Mouse (Mus musculus) lung, postnatal 0 days (tissue): ENCODE measurements around the gene Gm20388. TPM values are rescaled to one million over a fixed set of nuclear protein-coding genes. Genes with fewer than 3 reads are reported as not detected.

Experiments
- ATAC-seq: fragments of 200-750 bp; cut with Nextera tagmentation; 2 replicates; pipeline ENCODE4 v1.8.0; 2017; ENCODE audit warnings: moderate library complexity
- DNase-seq: peaks from one replicate; pipeline ENCODE4 v3.0.0-alpha.2; 2016; ENCODE audit warnings: low spot score
- H3K27ac ChIP-seq: fragments of 300-500 bp; sonication (generic); 2 replicates; pipeline ENCODE4 v1.5.1; 2014; ENCODE audit warnings: antibody characterized with exemption, mild to moderate bottlenecking, low read length, mixed read lengths
- H3K27me3 ChIP-seq: fragments of 300-500 bp; sonication (generic); replicated peaks from 2 replicates; pipeline ENCODE4 v1.6.1; 2014; ENCODE audit warnings: low read length, mixed read lengths; ENCODE audit not compliant: insufficient read depth
- H3K36me3 ChIP-seq: fragments of 300-500 bp; sonication (generic); 2 replicates; pipeline ENCODE4 v1.6.1; 2014; ENCODE audit warnings: low read length, mixed read lengths; ENCODE audit not compliant: insufficient read depth
- H3K4me1 ChIP-seq: fragments of 300-500 bp; sonication (generic); 2 replicates; pipeline ENCODE4 v1.6.1; 2014; ENCODE audit warnings: antibody characterized with exemption, low read depth, low read length, mixed read lengths; ENCODE audit not compliant: insufficient read depth
- H3K4me2 ChIP-seq: fragments of 300-500 bp; sonication (generic); replicated peaks from 2 replicates; pipeline ENCODE4 v1.6.1; 2014; ENCODE audit warnings: low read depth, mild to moderate bottlenecking, low read length, moderate library complexity, mixed read lengths
- H3K4me3 ChIP-seq: fragments of 300-500 bp; sonication (generic); 2 replicates; pipeline ENCODE4 v1.5.1; 2014; ENCODE audit warnings: low read depth, low read length
- H3K9ac ChIP-seq: fragments of 300-500 bp; sonication (generic); replicated peaks from 2 replicates; pipeline ENCODE4 v1.6.1; 2014; ENCODE audit warnings: low read depth, mild to moderate bottlenecking
- H3K9me3 ChIP-seq: fragments of 300-500 bp; sonication (generic); 2 replicates; pipeline ENCODE4 v1.6.1; 2016; ENCODE audit warnings: low read length, mixed read lengths
- CTCF ChIP-seq: IDR thresholded peaks from 2 replicates; pipeline ENCODE4 v1.5.1; 2016; ENCODE audit warnings: antibody characterized with exemption, mild to moderate bottlenecking
- EP300 ChIP-seq: IDR thresholded peaks from 2 replicates; pipeline ENCODE4 v1.6.1; 2016; ENCODE audit warnings: antibody characterized with exemption, mild to moderate bottlenecking, control low read depth
- WGBS: fragments of 180-500 bp; shearing (Covaris S2); extraction: QIAGEN DNeasy Blood & Tissue Kit; methylation state at CpG from one replicate; pipeline ENCODE4 v1.1.7; 2014; 5-methylcytosine and 5-hydroxymethylcytosine counted together
- polyA plus RNA-seq: library from polyadenylated mRNA; unstranded; fragments of >200 nt; fragmentation: Nextera tagmentation; extraction: Ambion mirVana; gene quantifications from 2 replicates; pipeline ENCODE4 v1.2.1, GENCODE M21; 2015

Gm20388 gene
- polyA plus RNA-seq, 1 experiment from 2014 or later: not detected

DNA sequence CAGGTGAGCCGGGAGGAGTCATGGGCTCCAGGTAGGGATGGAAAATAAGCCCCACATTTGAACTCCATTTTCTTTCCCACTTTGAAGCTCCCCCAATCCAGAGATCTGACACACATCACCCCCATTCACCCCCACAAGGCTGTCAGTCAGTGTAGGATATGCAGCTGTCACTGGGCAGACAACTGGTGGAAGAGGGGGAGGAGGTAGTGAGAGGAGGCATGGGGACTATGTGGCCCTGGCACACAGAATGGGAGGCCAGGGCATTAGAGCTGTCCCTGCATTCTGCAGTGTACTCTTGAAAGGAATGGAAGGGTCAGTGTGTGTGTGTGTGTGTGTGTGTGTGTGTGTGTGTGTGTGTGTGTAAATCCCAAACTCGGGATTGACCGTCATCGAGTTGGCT lies 3984.6 kb downstream of the Gm20388 start:
- no peak for DNase-seq
- H3K4me3 ChIP-seq: no peak overlapping the region
- no peak overlapping the region for H3K27ac ChIP-seq
- H3K36me3 ChIP-seq: no peaks in the 10 kb centered on the region
- no peak for ATAC-seq
- no peak overlapping the region for H3K9ac ChIP-seq
- peaks cover 42% of the 10 kb centered on the region for H3K27me3 ChIP-seq
- 67% methylated on average over 4 of the region's 4 CpGs for WGBS
- H3K4me1 ChIP-seq: no peaks in the 10 kb centered on the region
- TF ChIP-seq CTCF (no peak), EP300 (no peak)
- no peaks in the 10 kb centered on the region for H3K9me3 ChIP-seq
- H3K4me2 ChIP-seq: no peak overlapping the region

- WGBS: 64% methylated on average over 9 of the region's 9 CpGs
- no peaks in the 10 kb centered on the region for H3K9me3 ChIP-seq
- H3K27me3 ChIP-seq: peaks cover 40% of the 10 kb centered on the region
- no peak overlapping the region for H3K4me2 ChIP-seq
- H3K36me3 ChIP-seq: 0 out of 2 replicates have a peak, but pooled peaks cover 3% of the 10 kb centered on the region
- H3K27ac ChIP-seq: no peak overlapping the region
- H3K4me3 ChIP-seq: no peak overlapping the region
- ATAC-seq (no peak), DNase-seq (no peak)
- no peak overlapping the region for H3K9ac ChIP-seq
- no peaks in the 10 kb centered on the region for H3K4me1 ChIP-seq
- TF ChIP-seq CTCF: no peak
- TF ChIP-seq EP300: no peak
Measured at GRCm38 (mm10) chr8:123895680-123896365, 3985.2 kb downstream of the Gm20388 start.

DNA sequence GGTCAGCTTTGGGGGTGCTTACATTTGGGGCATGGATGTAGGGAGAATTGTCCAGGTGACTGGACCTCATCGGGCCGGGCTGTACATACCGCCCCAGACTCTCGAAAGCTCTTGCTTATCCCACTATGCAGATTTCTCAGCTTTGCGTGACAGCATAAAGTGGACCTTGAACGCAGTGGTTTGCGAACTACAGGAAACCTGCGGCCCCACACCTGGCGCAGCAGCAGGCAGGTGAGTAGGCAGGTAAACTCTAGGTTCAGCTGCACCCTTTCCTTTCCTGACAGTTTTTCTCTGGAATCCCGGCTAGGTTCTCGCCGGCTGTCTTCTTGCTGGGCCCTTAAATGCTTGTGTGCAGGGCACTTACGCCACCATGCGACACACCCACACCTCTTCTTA lies 3985.7 kb downstream of the Gm20388 start:
- no peak for ATAC-seq
- H3K4me3 ChIP-seq: no peak overlapping the region
- H3K27me3 ChIP-seq: peaks cover 36% of the 10 kb centered on the region
- H3K4me1 ChIP-seq: no peaks in the 10 kb centered on the region
- no peak for TF ChIP-seq CTCF
- TF ChIP-seq EP300: no peak
- no peak overlapping the region for H3K27ac ChIP-seq
- 49% methylated on average over 14 of the region's 14 CpGs for WGBS
- H3K36me3 ChIP-seq: 0 out of 2 replicates have a peak, but pooled peaks cover 4% of the 10 kb centered on the region
- no peak for DNase-seq
- H3K9ac ChIP-seq: no peak overlapping the region
- no peaks in the 10 kb centered on the region for H3K9me3 ChIP-seq
- H3K4me2 ChIP-seq: no peak overlapping the region

DNA sequence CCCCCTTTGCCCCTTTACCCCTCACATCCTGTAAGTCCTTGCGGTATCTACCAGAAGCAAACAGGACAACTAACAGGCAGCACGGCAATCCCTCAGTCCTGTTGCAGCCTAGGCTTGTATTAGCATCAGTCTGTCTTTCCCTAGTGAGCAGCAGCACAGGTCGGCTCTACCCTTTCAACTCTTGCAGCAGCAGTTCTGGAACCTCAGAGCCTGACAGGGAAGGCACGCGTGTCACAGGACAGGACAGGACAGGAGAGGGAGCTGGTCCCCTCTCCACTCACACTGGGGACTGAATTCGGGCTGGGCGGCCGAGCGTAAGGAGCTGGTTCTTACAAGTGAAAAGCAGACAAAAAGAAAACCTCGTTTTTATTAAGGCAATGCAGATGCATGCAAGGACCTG lies 3986.1 kb downstream of the Gm20388 start:
- no peaks in the 10 kb centered on the region for H3K4me1 ChIP-seq
- DNase-seq: no peak
- H3K4me3 ChIP-seq: no peak overlapping the region
- H3K9ac ChIP-seq: no peak overlapping the region
- WGBS: 49% methylated on average over 10 of the region's 10 CpGs
- TF ChIP-seq EP300: no peak
- H3K9me3 ChIP-seq: no peaks in the 10 kb centered on the region
- no peak overlapping the region for H3K4me2 ChIP-seq
- ATAC-seq: no peak
- H3K27me3 ChIP-seq: peaks cover 32% of the 10 kb centered on the region
- no peak overlapping the region for H3K27ac ChIP-seq
- H3K36me3 ChIP-seq: peaks cover 7% of the 10 kb centered on the region; the same call in 1 of the 2 replicates

GRCm38 (mm10) chr8:123898576-123898975 lies 3987.9 kb downstream of the Gm20388 start:
- Histone ChIP-seq H3K4me1 (no peaks in the 10 kb centered on the region), H3K27me3 (peaks cover 15% of the 10 kb centered on the region), H3K4me3 (no peak overlapping the region), H3K4me2 (no peak overlapping the region), H3K9ac (no peak overlapping the region), H3K9me3 (no peaks in the 10 kb centered on the region), H3K36me3 (peaks cover 20% of the 10 kb centered on the region), H3K27ac (no peak overlapping the region)
- TF ChIP-seq CTCF (no peak), EP300 (no peak)
- no peak for ATAC-seq
- DNase-seq: no peak
- 84% methylated on average over 5 of the region's 5 CpGs for WGBS

DNA sequence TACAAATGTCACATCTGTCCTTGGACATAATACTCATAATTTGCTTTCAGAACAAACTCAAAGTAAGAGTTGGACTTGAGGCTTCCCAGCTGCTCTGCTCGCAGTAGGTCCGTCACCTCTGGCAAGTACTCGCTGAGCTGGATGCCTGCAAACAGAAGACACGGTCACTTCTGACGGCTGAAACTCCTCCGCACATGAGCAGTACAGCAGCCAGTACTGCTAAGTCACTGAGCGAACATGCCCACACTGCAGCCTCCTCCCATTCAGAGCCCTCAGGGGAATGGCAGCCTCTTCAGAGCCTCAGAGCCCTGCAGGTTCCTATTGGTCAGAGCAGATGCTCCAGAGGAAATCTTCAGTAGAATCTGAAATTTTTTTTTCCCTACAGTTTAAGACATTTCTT lies 3988.7 kb downstream of the Gm20388 start:
- WGBS: 85% methylated on average over 7 of the region's 7 CpGs
- TF ChIP-seq CTCF (no peak), EP300 (no peak)
- Histone ChIP-seq H3K4me2 (no peak overlapping the region), H3K27me3 (peaks cover 8% of the 10 kb centered on the region; the same call in 1 of the 2 replicates), H3K9ac (no peak overlapping the region), H3K36me3 (peaks cover 23% of the 10 kb centered on the region), H3K9me3 (no peaks in the 10 kb centered on the region), H3K4me3 (no peak overlapping the region), H3K4me1 (no peaks in the 10 kb centered on the region), H3K27ac (no peak overlapping the region)
- DNase-seq (peak; percentile 15), ATAC-seq (no peak)

DNA sequence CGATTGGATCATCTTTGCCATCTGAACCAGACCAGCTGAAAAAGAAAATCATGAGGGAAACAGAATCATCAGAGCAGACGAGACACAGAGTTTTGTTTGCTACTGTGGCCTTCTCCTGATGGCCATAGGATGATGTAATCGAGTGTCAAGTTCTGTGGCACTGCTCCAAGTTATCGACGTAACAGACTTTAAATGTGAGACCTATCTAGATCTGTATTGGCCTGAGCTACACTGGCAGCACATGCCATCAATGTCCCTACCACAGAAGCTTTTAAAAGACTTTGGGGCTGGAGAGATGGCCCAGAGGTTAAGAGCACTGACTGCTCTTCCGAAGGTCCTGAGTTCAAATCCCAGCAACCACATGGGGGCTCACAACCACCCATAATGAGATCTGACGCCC lies 3992.0 kb downstream of the Gm20388 start:
- no peak for DNase-seq
- Histone ChIP-seq H3K9ac (no peak overlapping the region), H3K4me2 (no peak overlapping the region), H3K27me3 (no peaks in the 10 kb centered on the region), H3K36me3 (peaks cover 32% of the 10 kb centered on the region), H3K27ac (no peak overlapping the region), H3K4me3 (no peak overlapping the region), H3K9me3 (no peaks in the 10 kb centered on the region), H3K4me1 (no peaks in the 10 kb centered on the region)
- 73% methylated on average over 7 of the region's 7 CpGs for WGBS
- no peak for ATAC-seq
- TF ChIP-seq EP300 (no peak), CTCF (no peak)
